Mouse (Mus musculus): ENCODE data around the gene Mns1. TPM values are rescaled to one million over a fixed set of nuclear protein-coding genes. Genes with fewer than 3 reads are reported as not detected.
A peak's percentile ranks its signal among the peaks of the same experiment; 100 is the strongest.

Mns1 gene
- polyA plus RNA-seq, 1 experiment: 7.4 TPM

- Histone ChIP-seq H3K36me3 (ENCODE audit: control insufficient read depth, insufficient read depth, low read length) (peaks cover 19% of the 10 kb centered on the region), H3K27me3 (ENCODE audit: control insufficient read depth, insufficient read depth, low read length) (no peaks in the 10 kb centered on the region), H3K27ac (ENCODE audit: control insufficient read depth, insufficient read depth, low read length) (peak overlapping the region; percentile 50), H3K4me3 (ENCODE audit: control insufficient read depth, insufficient read depth, low read length) (no peak overlapping the region), H3K4me1 (replicated peaks; ENCODE audit: control insufficient read depth, insufficient read depth, low read length) (peaks cover 13% of the 10 kb centered on the region)
- TF ChIP-seq POLR2A (IDR thresholded peaks at IDR 0.05; ENCODE audit: control insufficient read depth, extremely low read depth, insufficient read depth, low read length, poor library complexity): no peak
- TF ChIP-seq CTCF (IDR thresholded peaks at IDR 0.05; ENCODE audit: borderline replicate concordance, control insufficient read depth, extremely low read depth, insufficient read depth, low read length, poor library complexity): no peak
- WGBS: 56% methylated on average over 8 of the region's 8 CpGs
- no peak for DNase-seq
Measured at GRCm38 (mm10) chr9:72440948-72441926, 3.4 kb downstream of the Mns1 start.

DNA sequence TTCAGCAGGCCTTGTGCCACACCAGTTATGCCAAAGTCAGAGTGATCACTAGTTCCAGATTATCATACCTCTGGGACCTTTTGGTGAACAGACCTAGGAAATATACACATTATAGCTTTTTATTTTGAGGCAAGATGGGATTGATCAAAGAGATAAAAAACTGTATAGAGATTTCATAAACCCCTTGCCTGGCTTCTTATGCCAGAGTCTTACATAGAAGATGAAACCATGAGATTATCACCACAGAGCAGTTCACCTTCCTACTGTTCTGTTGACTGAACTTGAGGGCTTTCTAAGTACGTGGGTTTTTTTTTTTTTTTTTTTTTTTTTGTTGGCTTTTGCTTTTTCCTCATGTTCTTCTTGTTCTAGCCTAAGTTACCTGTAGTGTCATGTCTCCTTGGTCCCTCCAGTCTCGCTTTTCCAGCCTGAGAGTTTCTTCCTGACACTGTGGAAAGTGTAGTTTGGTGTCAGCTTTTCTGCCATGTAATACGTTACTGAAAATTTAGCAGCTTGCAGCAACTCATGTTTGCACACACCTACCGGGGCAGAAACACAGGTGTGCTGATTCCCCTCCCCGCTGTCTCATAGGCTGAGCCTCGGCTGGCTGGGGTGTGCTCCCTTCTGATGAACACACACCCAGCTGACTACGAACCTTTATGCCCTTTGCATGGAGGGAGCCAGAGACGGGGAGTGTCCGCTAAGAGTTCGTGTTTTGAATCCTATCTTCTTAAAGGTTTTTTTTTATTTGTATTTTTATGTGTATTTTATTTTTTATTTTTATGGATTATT, 4.3 kb downstream of the Mns1 start:
- peak; percentile 57 for DNase-seq
- H3K27ac ChIP-seq (ENCODE audit: control insufficient read depth, insufficient read depth, low read length): peak overlapping the region; percentile 50
- peaks cover 13% of the 10 kb centered on the region for H3K4me1 ChIP-seq (replicated peaks; ENCODE audit: control insufficient read depth, insufficient read depth, low read length)
- no peaks in the 10 kb centered on the region for H3K27me3 ChIP-seq (ENCODE audit: control insufficient read depth, insufficient read depth, low read length)
- TF ChIP-seq POLR2A (IDR thresholded peaks at IDR 0.05; ENCODE audit: control insufficient read depth, extremely low read depth, insufficient read depth, low read length, poor library complexity) (no peak), CTCF (IDR thresholded peaks at IDR 0.05; ENCODE audit: borderline replicate concordance, control insufficient read depth, extremely low read depth, insufficient read depth, low read length, poor library complexity) (no peak)
- no peak overlapping the region for H3K4me3 ChIP-seq (ENCODE audit: control insufficient read depth, insufficient read depth, low read length)
- peaks cover 28% of the 10 kb centered on the region for H3K36me3 ChIP-seq (ENCODE audit: control insufficient read depth, insufficient read depth, low read length)
- WGBS: 57% methylated on average over 10 of the region's 10 CpGs

DNA sequence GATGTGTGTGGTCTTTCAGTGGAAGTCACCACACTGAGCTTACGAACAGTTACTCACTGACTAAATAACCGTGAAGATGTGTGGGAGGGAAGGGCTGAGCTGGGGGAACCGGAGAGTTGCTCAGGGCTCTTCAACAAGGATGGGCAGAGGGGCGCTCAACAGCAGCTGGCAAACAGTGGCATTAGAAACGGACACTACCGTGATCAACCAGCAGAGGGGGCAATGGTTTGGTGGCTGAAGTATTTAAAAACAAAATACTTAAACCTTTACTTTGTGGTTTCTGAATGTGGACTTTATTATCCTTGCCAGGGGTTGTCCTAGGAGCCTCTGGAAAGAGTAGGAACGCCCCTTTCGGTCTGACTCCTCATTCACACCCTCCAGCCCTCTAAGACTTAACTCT, 10.2 kb downstream of the Mns1 start:
- 48% methylated on average over 8 of the region's 8 CpGs for WGBS
- no peak overlapping the region for H3K4me3 ChIP-seq (ENCODE audit: control insufficient read depth, insufficient read depth, low read length)
- H3K4me1 ChIP-seq (replicated peaks; ENCODE audit: control insufficient read depth, insufficient read depth, low read length): peaks cover 18% of the 10 kb centered on the region
- H3K36me3 ChIP-seq (ENCODE audit: control insufficient read depth, insufficient read depth, low read length): peaks cover 61% of the 10 kb centered on the region
- no peak overlapping the region; the same call in 1 of the 2 replicates for H3K27ac ChIP-seq (ENCODE audit: control insufficient read depth, insufficient read depth, low read length)
- peak; percentile 75 for DNase-seq
- peak; percentile 52; the same call in 1 of the 2 replicates for TF ChIP-seq CTCF (IDR thresholded peaks at IDR 0.05; ENCODE audit: borderline replicate concordance, control insufficient read depth, extremely low read depth, insufficient read depth, low read length, poor library complexity)
- TF ChIP-seq POLR2A (IDR thresholded peaks at IDR 0.05; ENCODE audit: control insufficient read depth, extremely low read depth, insufficient read depth, low read length, poor library complexity): no peak
- no peaks in the 10 kb centered on the region for H3K27me3 ChIP-seq (ENCODE audit: control insufficient read depth, insufficient read depth, low read length)

- Histone ChIP-seq H3K27me3 (ENCODE audit: control insufficient read depth, insufficient read depth, low read length) (no peaks in the 10 kb centered on the region), H3K27ac (ENCODE audit: control insufficient read depth, insufficient read depth, low read length) (peak overlapping the region; percentile 58), H3K4me1 (replicated peaks; ENCODE audit: control insufficient read depth, insufficient read depth, low read length) (peaks cover 18% of the 10 kb centered on the region), H3K4me3 (ENCODE audit: control insufficient read depth, insufficient read depth, low read length) (peak overlapping the region; percentile 34), H3K36me3 (ENCODE audit: control insufficient read depth, insufficient read depth, low read length) (peaks cover 71% of the 10 kb centered on the region)
- TF ChIP-seq CTCF (IDR thresholded peaks at IDR 0.05; ENCODE audit: borderline replicate concordance, control insufficient read depth, extremely low read depth, insufficient read depth, low read length, poor library complexity): no peak
- TF ChIP-seq POLR2A (IDR thresholded peaks at IDR 0.05; ENCODE audit: control insufficient read depth, extremely low read depth, insufficient read depth, low read length, poor library complexity): no peak
- WGBS: 2% methylated on average over 7 of the region's 7 CpGs
- peak; percentile 51 for DNase-seq
Measured at GRCm38 (mm10) chr9:72449367-72449766, 11.6 kb downstream of the Mns1 start.

DNA sequence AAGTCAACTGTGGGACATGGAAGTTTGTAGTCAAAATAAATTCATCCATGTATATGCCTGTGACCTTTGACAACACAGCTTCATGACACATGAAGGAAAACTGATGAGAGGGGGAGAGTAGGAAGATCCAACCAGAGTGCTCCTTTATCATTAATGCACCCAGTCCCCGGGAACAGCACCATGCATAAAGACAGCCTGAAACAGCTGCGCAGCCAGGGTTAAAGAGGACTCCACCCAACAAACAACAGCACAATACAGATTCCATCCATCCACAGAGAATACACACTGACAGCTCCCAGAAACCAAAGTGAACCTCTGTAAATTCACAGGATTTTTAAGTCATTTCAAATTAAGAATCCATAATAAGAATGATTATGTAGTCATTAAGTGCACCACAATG, 12.0 kb downstream of the Mns1 start:
- TF ChIP-seq CTCF (IDR thresholded peaks at IDR 0.05; ENCODE audit: borderline replicate concordance, control insufficient read depth, extremely low read depth, insufficient read depth, low read length, poor library complexity) (no peak), POLR2A (IDR thresholded peaks at IDR 0.05; ENCODE audit: control insufficient read depth, extremely low read depth, insufficient read depth, low read length, poor library complexity) (no peak)
- H3K27ac ChIP-seq (ENCODE audit: control insufficient read depth, insufficient read depth, low read length): peak overlapping the region; percentile 58
- H3K27me3 ChIP-seq (ENCODE audit: control insufficient read depth, insufficient read depth, low read length): no peaks in the 10 kb centered on the region
- DNase-seq: no peak
- H3K4me1 ChIP-seq (replicated peaks; ENCODE audit: control insufficient read depth, insufficient read depth, low read length): peaks cover 18% of the 10 kb centered on the region
- WGBS: 88% methylated on average over 2 of the region's 2 CpGs
- peaks cover 69% of the 10 kb centered on the region for H3K36me3 ChIP-seq (ENCODE audit: control insufficient read depth, insufficient read depth, low read length)
- H3K4me3 ChIP-seq (ENCODE audit: control insufficient read depth, insufficient read depth, low read length): peak overlapping the region; percentile 34

DNA sequence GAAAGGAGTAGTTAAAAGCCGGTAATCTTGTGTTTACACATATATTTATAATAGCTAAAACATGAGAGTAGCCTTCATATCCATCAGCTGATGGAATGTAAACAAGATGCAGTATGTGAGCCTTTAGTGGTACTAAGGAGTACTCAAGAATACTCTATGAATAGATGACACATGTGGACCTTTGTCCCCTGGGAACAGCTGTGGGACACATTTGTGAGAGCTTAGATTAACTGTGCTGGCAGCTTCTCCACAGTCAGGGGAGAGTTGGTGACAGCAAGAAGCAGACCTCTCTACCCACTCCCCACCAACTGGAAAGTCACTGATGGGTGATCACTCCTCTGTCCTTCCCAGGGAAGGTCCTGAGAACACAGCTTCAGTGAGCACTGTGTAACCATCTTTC, 12.6 kb downstream of the Mns1 start:
- TF ChIP-seq POLR2A (IDR thresholded peaks at IDR 0.05; ENCODE audit: control insufficient read depth, extremely low read depth, insufficient read depth, low read length, poor library complexity) (no peak), CTCF (IDR thresholded peaks at IDR 0.05; ENCODE audit: borderline replicate concordance, control insufficient read depth, extremely low read depth, insufficient read depth, low read length, poor library complexity) (no peak)
- DNase-seq: no peak
- no peak overlapping the region for H3K4me3 ChIP-seq (ENCODE audit: control insufficient read depth, insufficient read depth, low read length)
- H3K27ac ChIP-seq (ENCODE audit: control insufficient read depth, insufficient read depth, low read length): no peak overlapping the region
- H3K36me3 ChIP-seq (ENCODE audit: control insufficient read depth, insufficient read depth, low read length): peaks cover 69% of the 10 kb centered on the region
- peaks cover 18% of the 10 kb centered on the region for H3K4me1 ChIP-seq (replicated peaks; ENCODE audit: control insufficient read depth, insufficient read depth, low read length)
- no peaks in the 10 kb centered on the region for H3K27me3 ChIP-seq (ENCODE audit: control insufficient read depth, insufficient read depth, low read length)
- 94% methylated on average over 1 of the region's 1 CpGs for WGBS
